Mouse (Mus musculus) retina, postnatal 7 days (tissue): ENCODE results near the gene Tbc1d2.

ENCODE experiments used
- DNase-seq: peaks from one replicate; pipeline ENCODE4 v3.0.0-alpha.2; 2012; ENCODE audit warnings: low read depth, low spot score

Tbc1d2 gene

DNA sequence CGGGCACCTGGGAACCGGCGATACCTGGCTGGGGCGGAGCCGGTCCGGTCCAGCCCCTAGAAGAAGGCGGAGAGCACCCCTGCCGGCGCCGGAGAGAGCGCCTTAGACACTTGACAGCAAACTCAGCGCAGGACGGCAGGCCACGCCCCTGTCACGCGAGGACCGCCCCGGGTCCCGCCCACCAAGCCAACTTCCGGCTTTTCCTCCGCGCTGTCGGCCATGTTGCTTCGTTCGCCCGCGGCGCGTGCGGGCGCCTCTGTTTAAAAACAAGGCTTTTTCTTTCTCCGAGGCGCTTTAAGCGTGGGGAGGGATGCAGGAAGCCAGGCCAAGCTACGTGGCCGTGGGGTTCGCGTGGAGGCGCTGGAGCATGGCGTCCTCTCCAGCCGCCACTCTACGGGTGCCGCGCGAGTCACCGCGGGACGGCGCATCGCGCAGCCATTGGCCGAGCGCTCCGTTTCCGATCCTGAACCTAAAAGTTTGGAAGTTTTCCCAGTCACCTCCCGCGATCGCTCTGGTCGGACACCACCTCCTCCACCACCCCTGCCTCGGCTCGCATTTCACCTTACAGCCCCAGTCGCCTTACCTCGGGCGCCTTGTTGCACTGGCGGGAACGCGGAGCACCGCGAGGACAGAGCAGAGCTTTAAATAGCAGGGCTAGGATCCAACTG lies at the start of gene Tbc1d2:
Tbc1d2 (minus strand) TSS at position 124 of the 668 bp plus-strand sequence.
- peak; percentile 83 for DNase-seq

DNA sequence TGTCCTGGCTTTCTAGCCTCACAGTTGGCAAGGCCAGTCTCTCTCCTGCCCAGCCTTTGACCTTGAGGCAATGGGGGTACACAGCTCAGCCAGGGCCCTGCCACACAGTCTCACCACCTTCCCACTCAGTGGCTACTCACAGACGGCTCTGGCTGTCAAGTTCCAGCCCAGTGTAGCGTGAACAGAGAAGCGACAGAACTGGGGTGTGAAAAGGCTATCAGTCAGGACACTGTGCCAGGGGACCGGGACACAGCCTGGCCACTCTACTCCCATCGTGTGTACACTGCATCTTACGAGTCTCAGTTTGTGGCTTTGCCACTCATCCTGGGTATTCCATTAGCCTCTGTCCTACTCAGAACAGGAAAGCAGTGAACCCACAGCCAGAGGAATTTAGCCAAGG lies 46.5 kb upstream of the Tbc1d2 start:
- DNase-seq: no peak

- DNase-seq: no peak
Measured at GRCm38 (mm10) chr4:46690565-46690964, 40.6 kb upstream of the Tbc1d2 start.

DNA sequence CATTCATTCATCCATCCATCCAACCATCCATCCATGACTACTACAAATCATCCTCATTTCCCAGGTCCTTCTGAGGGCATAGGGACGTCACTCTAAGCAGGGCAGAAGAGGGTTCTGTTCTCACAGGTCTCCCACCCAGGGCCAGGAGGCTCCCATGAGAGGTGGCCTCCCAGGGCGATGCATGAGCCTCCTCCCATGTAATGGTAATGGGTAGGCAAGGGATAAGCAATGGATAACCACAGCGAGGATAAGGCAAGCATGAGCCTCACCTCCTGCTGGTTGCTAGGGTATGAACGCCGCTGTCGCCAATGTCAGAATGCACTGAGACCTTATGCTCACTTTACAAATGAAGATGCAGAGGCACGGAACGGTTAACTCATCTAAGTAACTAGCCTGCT lies 40.0 kb upstream of the Tbc1d2 start:
- DNase-seq: no peak

DNA sequence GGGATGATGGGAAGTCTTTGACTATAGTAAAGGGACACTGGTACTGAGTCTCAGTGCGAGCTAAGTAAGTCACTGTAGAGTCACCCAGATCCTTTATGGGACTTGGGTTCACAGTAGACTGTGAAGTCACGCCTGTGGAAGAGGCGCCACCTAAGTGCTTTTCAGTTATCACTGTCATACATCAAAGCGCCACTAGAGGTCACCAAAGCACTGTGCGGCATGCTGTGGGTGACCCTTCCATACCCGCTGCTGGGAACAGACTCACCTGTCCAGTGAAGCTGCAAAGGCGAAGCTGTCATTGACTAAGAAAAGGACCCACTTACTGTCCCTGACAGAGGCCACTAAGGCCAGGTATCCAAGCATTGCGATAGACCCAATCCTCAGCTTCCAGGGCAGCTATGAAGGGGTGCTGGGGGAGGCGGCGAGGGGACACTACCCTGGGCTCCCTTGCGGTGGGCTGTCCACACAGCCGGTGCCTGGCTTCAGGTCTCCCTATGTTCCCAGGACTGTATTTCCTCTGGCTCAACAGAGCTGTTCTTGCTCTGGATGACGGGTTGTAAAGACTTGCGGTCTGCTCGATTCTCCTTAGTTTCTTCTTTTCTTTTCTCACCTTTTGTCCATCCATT lies 39.5 kb upstream of the Tbc1d2 start:
- peak; percentile 76 for DNase-seq

DNA sequence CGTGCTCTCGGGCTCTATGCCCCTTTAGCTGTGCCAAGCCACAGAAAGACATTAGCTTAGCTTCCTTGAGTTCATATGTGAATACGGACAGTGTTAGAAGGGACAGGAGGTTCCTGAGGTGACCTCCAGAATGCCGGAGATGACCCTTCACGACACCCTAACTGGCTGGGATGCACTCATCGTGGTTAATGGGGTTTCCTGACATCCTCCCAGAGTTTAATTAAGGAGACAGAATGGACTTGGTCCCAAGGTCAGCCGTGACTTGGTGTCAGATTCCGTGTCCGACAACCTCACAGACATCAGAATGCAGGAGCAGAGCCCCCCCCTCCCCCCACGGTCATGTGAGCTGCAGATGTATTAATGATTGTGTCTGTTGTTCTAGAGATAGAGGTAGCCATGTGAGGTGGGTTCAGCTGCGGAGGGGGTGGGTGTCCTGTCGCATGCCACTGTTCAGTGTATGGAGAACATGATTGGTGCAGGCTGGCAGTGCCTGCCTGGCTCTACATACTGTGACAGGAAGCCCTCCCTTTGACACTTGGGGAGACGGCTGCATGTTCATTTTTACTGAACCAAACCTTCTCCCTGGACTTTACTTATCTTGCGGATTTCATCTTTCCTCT lies 38.3 kb upstream of the Tbc1d2 start:
- no peak for DNase-seq

DNA sequence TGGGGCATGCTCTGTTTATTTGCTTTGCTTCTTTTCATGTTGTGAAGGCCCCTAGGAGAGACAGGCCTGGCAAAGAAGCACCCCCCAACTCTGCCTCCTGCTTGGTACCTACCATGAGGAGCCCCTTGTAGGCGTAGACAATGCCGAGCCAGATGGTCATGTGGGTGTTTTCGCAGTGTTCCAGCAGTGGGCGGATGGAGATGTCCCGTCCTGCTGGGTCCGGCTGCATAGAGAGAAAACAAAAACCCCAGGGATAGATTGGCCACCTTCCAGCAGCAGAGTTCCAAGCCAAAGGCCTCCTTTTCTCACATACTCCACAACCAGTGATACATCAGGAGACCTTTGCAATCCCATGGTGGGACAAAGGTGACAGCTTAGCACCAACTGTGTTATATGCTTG lies 34.2 kb upstream of the Tbc1d2 start:
- no peak for DNase-seq

DNA sequence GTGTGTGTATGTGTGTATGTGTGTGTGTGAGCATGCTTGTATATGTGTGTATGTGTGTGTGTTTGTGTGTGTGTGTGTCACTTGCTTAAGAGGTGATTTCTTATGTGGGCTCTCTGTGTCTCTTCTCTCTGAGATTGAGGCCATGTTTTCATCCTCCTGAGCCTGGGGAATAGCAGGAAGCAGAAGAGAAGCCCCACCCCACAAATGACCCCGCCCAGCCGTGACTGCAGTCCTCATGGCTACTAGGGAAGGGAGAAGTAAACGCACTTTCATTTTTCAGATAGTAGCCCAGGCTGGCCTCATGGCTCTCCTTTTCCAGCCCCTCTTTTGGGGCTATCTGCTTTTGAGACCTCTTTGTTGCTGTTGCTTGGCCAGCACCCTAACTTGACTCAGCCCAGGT lies 26.6 kb upstream of the Tbc1d2 start:
- no peak for DNase-seq

- no peak for DNase-seq
Measured at GRCm38 (mm10) chr4:46675992-46676391, 26.0 kb upstream of the Tbc1d2 start.

- DNase-seq: no peak
Measured at GRCm38 (mm10) chr4:46675272-46675785, 25.3 kb upstream of the Tbc1d2 start.

DNA sequence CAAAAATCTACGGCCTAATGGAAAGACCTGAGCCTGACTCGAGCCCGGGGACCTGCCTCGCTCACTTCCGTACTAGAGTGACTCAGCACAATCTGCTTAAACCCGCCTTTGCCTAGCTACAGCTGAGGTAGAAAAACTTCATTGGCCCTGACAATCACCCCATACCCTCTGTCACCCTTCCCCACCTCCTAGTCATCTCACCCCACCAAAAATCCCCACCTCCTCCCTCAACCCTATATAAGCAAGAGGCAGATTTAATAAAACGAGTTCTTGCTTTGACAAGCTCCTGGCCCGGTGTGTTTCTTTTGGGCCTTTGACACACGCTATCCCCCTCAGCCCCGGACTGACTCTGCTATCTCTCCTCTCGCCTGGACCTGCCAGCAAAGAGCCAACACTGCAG lies 18.6 kb upstream of the Tbc1d2 start:
- no peak for DNase-seq

- DNase-seq: no peak
Measured at GRCm38 (mm10) chr4:46666420-46666819, 16.4 kb upstream of the Tbc1d2 start.

- DNase-seq: peak; percentile 46
Measured at GRCm38 (mm10) chr4:46665371-46665774, 15.4 kb upstream of the Tbc1d2 start.

DNA sequence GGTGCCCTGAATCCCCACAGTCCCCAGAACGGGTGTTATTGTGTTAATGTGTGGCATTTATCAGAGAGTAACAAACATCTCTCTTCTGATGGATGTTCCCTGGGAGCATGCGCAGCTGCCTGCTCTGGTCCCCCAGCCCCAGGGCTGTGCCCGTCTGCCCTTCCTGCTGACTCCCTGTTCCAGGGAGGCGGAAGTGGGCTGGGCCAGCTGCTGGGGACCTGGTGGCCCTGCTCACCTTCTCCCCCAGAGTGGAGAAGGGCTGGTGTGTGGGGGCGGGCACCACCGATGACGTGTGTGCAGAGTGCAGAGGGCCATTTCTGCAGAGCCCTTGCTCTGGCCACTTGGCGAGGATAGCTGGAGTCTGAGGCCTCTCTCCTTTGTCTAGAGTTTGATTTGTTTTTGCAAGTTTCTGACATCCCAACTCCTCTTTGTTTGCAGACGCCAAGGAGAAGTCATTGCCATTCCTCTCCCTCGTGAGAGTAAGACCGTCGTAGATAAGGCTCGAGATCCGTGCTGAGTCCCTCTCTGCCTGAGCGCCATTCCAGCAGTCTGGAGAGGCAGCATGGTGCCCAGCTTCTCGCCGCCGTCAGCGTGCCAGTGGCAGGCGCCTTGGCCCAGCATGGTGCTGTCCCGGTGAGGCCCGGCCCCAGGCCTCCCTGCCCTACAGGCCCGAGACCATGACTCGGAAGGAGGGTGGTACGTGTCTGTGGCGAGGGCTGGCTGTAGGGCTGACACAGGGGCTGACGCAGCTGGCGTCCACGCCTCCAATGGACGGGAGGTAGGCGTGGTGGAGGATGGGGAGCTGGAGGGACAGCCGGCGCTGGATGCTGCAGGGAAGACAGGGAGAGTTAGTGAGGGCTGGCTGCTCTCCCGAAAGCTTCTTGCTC lies 14.4 kb upstream of the Tbc1d2 start:
- no peak for DNase-seq

DNA sequence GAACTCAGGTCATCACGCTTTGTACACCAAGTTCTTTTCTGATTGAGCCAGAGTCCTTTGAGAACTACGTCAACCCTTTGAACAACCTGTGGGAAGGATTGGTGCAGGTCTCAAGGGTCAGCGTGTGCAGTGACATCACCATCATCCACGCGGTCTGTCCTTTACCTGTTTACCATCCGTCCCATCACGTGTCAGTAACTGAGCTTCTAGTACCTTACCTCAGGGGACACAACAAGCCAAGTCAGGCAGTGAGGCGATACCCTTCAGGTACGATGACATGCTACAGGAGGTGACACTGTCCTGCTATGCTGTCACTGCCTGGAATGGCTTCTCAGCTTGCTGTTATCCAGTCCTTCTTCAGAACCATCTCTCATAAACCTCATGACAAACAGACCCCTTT lies 11.4 kb upstream of the Tbc1d2 start:
- no peak for DNase-seq

DNA sequence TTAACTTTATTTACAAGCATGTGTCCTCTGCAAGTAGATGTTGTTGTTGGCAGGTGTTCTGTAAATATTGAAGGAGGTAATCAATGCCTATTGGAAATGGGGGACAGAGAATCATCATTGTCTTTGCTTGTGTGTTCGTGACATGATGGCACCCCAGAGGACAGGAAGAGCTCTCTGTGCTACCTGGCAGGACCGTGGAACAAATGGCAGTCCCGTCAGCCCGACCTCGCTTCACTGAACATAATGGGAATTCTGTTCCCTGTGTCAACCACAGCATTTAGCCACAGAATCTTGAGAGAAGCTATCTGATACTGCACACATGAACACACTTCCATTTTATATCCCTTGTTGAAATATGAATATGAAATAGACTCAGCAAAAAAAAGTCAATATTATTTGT lies 8.9 kb upstream of the Tbc1d2 start:
- no peak for DNase-seq

- DNase-seq: no peak
Measured at GRCm38 (mm10) chr4:46657116-46657515, 7.1 kb upstream of the Tbc1d2 start.

DNA sequence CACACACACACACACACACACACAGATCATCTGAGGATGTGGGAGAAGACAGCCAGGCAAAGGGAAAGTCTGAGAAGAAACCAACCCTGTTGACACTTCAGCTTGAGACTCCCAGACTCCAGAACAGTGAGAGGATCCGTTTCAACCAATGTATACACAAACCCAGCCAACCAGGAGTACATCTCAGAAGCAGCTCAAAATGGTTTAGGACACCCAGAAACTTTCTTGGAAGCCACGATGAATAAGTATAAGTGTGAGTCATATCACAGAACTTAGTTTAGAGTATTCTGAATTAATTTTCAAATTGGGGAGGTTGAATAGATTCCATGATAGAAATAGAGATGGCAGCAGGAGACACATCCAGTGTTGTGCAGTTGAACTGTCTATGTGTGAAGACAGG lies 5.9 kb upstream of the Tbc1d2 start:
- no peak for DNase-seq

DNA sequence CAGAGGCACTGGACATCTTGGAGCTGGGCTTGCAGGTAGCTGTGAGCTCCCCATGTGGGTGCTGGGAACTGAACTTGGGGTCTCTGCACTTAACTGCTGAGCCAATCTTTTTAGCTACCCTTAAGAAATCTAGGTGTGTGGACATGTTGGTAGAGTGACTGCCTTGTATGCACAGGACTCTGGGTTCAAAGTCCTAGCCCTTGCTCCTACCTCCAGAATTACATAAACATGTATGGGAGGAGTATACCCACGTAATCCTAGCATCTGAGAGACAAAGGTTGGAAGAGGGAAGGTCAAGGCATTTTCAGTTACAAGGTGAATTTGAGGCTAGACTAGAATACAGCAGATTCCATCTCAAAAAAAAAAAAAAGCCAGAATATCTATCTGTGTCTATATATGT lies 5.3 kb upstream of the Tbc1d2 start:
- no peak for DNase-seq

- DNase-seq: no peak
Measured at GRCm38 (mm10) chr4:46649161-46649560, 848 bp downstream of the Tbc1d2 start.

- no peak for DNase-seq
Measured at GRCm38 (mm10) chr4:46643676-46644112, 6.3 kb downstream of the Tbc1d2 start.
